Mouse (Mus musculus) ES-Bruce4 (cell line): Measurements from ENCODE around the gene Slc35f1. TPM values are rescaled to one million over a fixed set of nuclear protein-coding genes. Genes with fewer than 3 reads are reported as not detected.

Experiments used
- H3K27ac ChIP-seq: 2 replicates; pipeline ENCODE4 v1.5.1; 2012; ENCODE audit warnings: low read length, inconsistent platforms; ENCODE audit not compliant: insufficient read depth
- H3K27me3 ChIP-seq: 2 replicates; pipeline ENCODE4 v1.6.1; 2012; ENCODE audit warnings: mild to moderate bottlenecking, low read length, inconsistent platforms; ENCODE audit not compliant: control insufficient read depth, poor library complexity, insufficient read depth, severe bottlenecking
- H3K36me3 ChIP-seq: 2 replicates; pipeline ENCODE4 v1.6.1; 2012; ENCODE audit warnings: inconsistent platforms, mild to moderate bottlenecking, low read length, moderate library complexity; ENCODE audit not compliant: control insufficient read depth, poor library complexity, insufficient read depth, severe bottlenecking
- H3K4me1 ChIP-seq: one replicate; pipeline ENCODE4 v1.8.1; 2011; ENCODE audit warnings: low read length; ENCODE audit not compliant: control insufficient read depth, insufficient read depth
- H3K4me3 ChIP-seq: 2 replicates; pipeline ENCODE4 v1.5.1; 2011; ENCODE audit warnings: low read depth, mild to moderate bottlenecking, low read length
- H3K9ac ChIP-seq: 2 replicates; pipeline ENCODE4 v1.6.1; 2012; ENCODE audit warnings: low read depth, mild to moderate bottlenecking, inconsistent platforms; ENCODE audit not compliant: poor library complexity, severe bottlenecking
- H3K9me3 ChIP-seq: replicated peaks from 2 replicates; pipeline ENCODE4 v1.6.1; 2012; ENCODE audit warnings: mild to moderate bottlenecking, low read length, inconsistent platforms; ENCODE audit not compliant: control insufficient read depth, poor library complexity, insufficient read depth, severe bottlenecking
- CTCF ChIP-seq: IDR thresholded peaks from one replicate; pipeline ENCODE4 v1.8.1; 2011; ENCODE audit warnings: low read depth, low read length
- EP300 ChIP-seq: IDR thresholded peaks from 2 replicates; pipeline ENCODE4 v1.6.1; 2011; ENCODE audit warnings: low read depth, low read length; ENCODE audit not compliant: insufficient read depth
- POLR2A ChIP-seq: IDR thresholded peaks from one replicate; pipeline ENCODE4 v1.8.1; 2011; ENCODE audit warnings: low read length; ENCODE audit not compliant: insufficient read depth
- polyA plus RNA-seq: library from polyadenylated mRNA; stranded (reverse); fragments of >200 nt; gene quantifications from 2 replicates; pipeline ENCODE4 v1.2.4, GENCODE M21; 2011; ENCODE audit warnings: low read depth; ENCODE audit not compliant: missing spikeins, insufficient read depth, insufficient read length

Slc35f1 gene
- polyA plus RNA-seq, 1 experiment, result 1.1 TPM

- Histone ChIP-seq H3K4me1 (no peaks in the 10 kb centered on the region), H3K27me3 (no peaks in the 10 kb centered on the region), H3K27ac (no peak overlapping the region), H3K9me3 (no peaks in the 10 kb centered on the region), H3K9ac (no peak overlapping the region), H3K4me3 (no peak overlapping the region), H3K36me3 (no peaks in the 10 kb centered on the region)
- TF ChIP-seq CTCF (no peak), EP300 (no peak), POLR2A (no peak)
Observed at GRCm38 (mm10) chr10:52758589-52758988, 68.3 kb downstream of the Slc35f1 start.

- no peak overlapping the region for H3K9ac ChIP-seq
- H3K4me3 ChIP-seq, result no peak overlapping the region
- no peaks in the 10 kb centered on the region for H3K27me3 ChIP-seq
- H3K27ac ChIP-seq, result no peak overlapping the region
- H3K36me3 ChIP-seq, result no peaks in the 10 kb centered on the region
- TF ChIP-seq POLR2A, result no peak
- TF ChIP-seq CTCF, result no peak
- no peak for TF ChIP-seq EP300
- no peaks in the 10 kb centered on the region for H3K9me3 ChIP-seq
- H3K4me1 ChIP-seq, result no peaks in the 10 kb centered on the region
Observed at GRCm38 (mm10) chr10:52760527-52760926, 70.2 kb downstream of the Slc35f1 start.

DNA sequence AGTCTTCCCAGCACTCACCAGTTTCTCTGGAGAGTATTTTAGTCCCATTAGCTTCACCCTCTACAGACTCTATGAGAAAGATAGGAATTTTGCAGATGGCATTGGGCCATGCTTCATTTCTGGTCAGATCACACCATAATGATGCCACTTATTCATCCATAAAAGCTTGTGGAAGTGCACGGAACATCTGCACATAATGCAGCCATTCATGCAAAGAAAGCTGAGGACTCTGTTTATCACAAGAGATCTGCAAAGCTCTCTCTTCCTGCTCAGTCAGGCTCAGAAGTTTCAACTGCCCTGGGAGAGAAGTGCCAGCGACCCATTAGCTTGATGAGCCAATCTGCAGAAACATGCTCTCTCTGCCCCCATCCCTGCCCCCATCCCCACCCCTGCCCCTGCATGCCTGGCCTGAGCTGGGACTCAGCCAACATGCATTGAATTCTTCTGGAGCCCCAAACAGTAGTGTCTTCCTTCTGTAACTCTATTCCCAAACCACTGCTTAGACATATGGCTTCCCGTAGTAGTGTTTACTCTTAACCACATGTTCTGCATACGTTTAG is 89.7 kb downstream of the Slc35f1 start:
- Histone ChIP-seq H3K9ac (no peak overlapping the region), H3K9me3 (no peaks in the 10 kb centered on the region), H3K27ac (no peak overlapping the region), H3K4me1 (no peaks in the 10 kb centered on the region), H3K4me3 (no peak overlapping the region), H3K27me3 (no peaks in the 10 kb centered on the region), H3K36me3 (no peaks in the 10 kb centered on the region)
- no peak for TF ChIP-seq EP300
- TF ChIP-seq CTCF, result no peak
- TF ChIP-seq POLR2A, result no peak

- TF ChIP-seq CTCF, result no peak
- no peak for TF ChIP-seq EP300
- TF ChIP-seq POLR2A, result no peak
- H3K9ac ChIP-seq, result no peak overlapping the region
- H3K4me1 ChIP-seq, result no peaks in the 10 kb centered on the region
- H3K4me3 ChIP-seq, result no peak overlapping the region
- no peaks in the 10 kb centered on the region for H3K9me3 ChIP-seq
- no peak overlapping the region for H3K27ac ChIP-seq
- no peaks in the 10 kb centered on the region for H3K36me3 ChIP-seq
- no peaks in the 10 kb centered on the region for H3K27me3 ChIP-seq
Observed at GRCm38 (mm10) chr10:52787075-52787474, 96.7 kb downstream of the Slc35f1 start.

- Histone ChIP-seq H3K4me3 (no peak overlapping the region), H3K27ac (no peak overlapping the region), H3K9ac (no peak overlapping the region), H3K9me3 (no peaks in the 10 kb centered on the region), H3K27me3 (no peaks in the 10 kb centered on the region), H3K36me3 (no peaks in the 10 kb centered on the region), H3K4me1 (no peaks in the 10 kb centered on the region)
- TF ChIP-seq POLR2A, result no peak
- TF ChIP-seq CTCF, result no peak
- TF ChIP-seq EP300, result no peak
Observed at GRCm38 (mm10) chr10:52791560-52791959, 101.2 kb downstream of the Slc35f1 start.

DNA sequence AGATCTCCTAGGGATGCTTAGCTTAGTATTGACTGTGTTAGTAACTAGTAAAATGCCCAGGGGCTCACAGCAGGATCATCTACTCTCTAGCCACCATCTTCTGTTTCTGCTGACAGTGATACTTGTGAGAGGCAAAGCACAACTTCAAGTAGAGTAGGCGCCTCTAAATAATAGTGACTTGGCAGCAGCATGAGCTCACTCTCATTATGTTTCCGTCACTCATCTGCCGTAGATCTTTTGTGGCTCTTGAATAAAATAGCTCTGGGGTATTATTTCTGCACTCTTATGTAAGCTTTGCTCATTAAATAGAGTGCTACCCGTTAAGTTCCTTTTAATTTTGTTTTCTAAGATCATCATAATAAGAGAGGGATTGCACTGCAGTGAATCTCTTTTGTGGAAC is 107.1 kb downstream of the Slc35f1 start:
- Histone ChIP-seq H3K27me3 (no peaks in the 10 kb centered on the region), H3K27ac (no peak overlapping the region), H3K4me1 (no peaks in the 10 kb centered on the region), H3K36me3 (no peaks in the 10 kb centered on the region), H3K4me3 (no peak overlapping the region), H3K9ac (no peak overlapping the region), H3K9me3 (no peaks in the 10 kb centered on the region)
- TF ChIP-seq POLR2A (no peak), EP300 (no peak), CTCF (no peak)
